ENCODE assay signal across 8 mouse cellular contexts in genomic region chr10:94462386-94463064, GRCm38 (mm10).
DNase-seq lines count a peak whose midpoint lies in the region; ATAC-seq and TF ChIP-seq lines count a peak whose summit lies in the region.

No protein-coding gene starts in this region.

- H3K9ac ChIP-seq in heart, embryonic 13.5 days = no peak overlapping the region
- H3K9ac ChIP-seq in forebrain, embryonic 11.5 days (ENCODE audit: low read length) = no peak overlapping the region

- TF ChIP-seq POLR2A in cerebellum, adult 2 months (IDR thresholded peaks at IDR 0.05; ENCODE audit: borderline replicate concordance, insufficient read depth, low read length) = no peak

- peaks cover 63% of the 10 kb centered on the region for H3K4me1 ChIP-seq in heart, embryonic 13.5 days
- H3K4me1 ChIP-seq in forebrain, embryonic 11.5 days (replicated peaks; ENCODE audit: control insufficient read depth, insufficient read depth, low read length) = no peaks in the 10 kb centered on the region
- no peaks in the 10 kb centered on the region; the same call in 1 of the 2 replicates for H3K4me1 ChIP-seq in cerebellum, adult 2 months (ENCODE audit: control insufficient read depth, insufficient read depth, low read length)

- no peak overlapping the region for H3K4me3 ChIP-seq in heart, embryonic 13.5 days
- H3K4me3 ChIP-seq in forebrain, embryonic 11.5 days (ENCODE audit: low read depth, low read length) = no peak overlapping the region
- no peak overlapping the region for H3K4me3 ChIP-seq in cerebellum, adult 2 months (replicated peaks; ENCODE audit: insufficient read depth, low read depth, low read length)

- peak overlapping the region; percentile 70 for H3K27ac ChIP-seq in heart, embryonic 13.5 days (replicated peaks)
- H3K27ac ChIP-seq in forebrain, embryonic 11.5 days (ENCODE audit: low read depth, low read length) = no peak overlapping the region
- H3K27ac ChIP-seq in cerebellum, adult 2 months (ENCODE audit: insufficient read depth, low read length) = no peak overlapping the region

- H3K27me3 ChIP-seq in heart, embryonic 13.5 days (replicated peaks) = no peaks in the 10 kb centered on the region
- H3K27me3 ChIP-seq in forebrain, embryonic 11.5 days (ENCODE audit: control insufficient read depth, insufficient read depth, low read length) = no peaks in the 10 kb centered on the region
- H3K27me3 ChIP-seq in cerebellum, adult 2 months (ENCODE audit: control insufficient read depth, insufficient read depth, low read length) = no peaks in the 10 kb centered on the region

- DNase-seq in urinary bladder, adult 18-20 months (ENCODE audit: low spot score in 2 of 2) = peak; percentile 38 to 66
- DNase-seq in urinary bladder, adult 2 months (ENCODE audit: low spot score) = no peak
- peak; percentile 88 to 93 for DNase-seq in kidney, postnatal 4 days
- peak; percentile 67 for DNase-seq in testis, postnatal 14 days (ENCODE audit: low spot score)
- no peak for DNase-seq in forebrain, embryonic 11.5 days (ENCODE audit: low spot score)
- DNase-seq in cerebellum, adult 2 months = no peak
- DNase-seq in thymus, postnatal 25 days = no peak

- H3K9me3 ChIP-seq in heart, embryonic 13.5 days = no peaks in the 10 kb centered on the region
- no peaks in the 10 kb centered on the region for H3K9me3 ChIP-seq in forebrain, embryonic 11.5 days (ENCODE audit: control insufficient read depth, low read length)

- no peaks in the 10 kb centered on the region for H3K36me3 ChIP-seq in heart, embryonic 13.5 days
- H3K36me3 ChIP-seq in forebrain, embryonic 11.5 days (ENCODE audit: control insufficient read depth, insufficient read depth, low read length) = no peaks in the 10 kb centered on the region

- TF ChIP-seq CTCF in cerebellum, adult 2 months (IDR thresholded peaks at IDR 0.05; ENCODE audit: borderline replicate concordance, insufficient read depth, low read depth, low read length) = no peak

- H3K4me2 ChIP-seq in heart, embryonic 13.5 days = peak overlapping the region; percentile 15
- H3K4me2 ChIP-seq in forebrain, embryonic 11.5 days (ENCODE audit: low read depth, low read length, severe bottlenecking) = no peak overlapping the region

- no peak for ATAC-seq in heart, embryonic 13.5 days (ENCODE audit: extremely low read depth, insufficient number of reproducible peaks, low FRiP score, low TSS enrichment)
- no peak for ATAC-seq in forebrain, embryonic 11.5 days (replicated peaks; ENCODE audit: low FRiP score)

- WGBS in heart, embryonic 13.5 days = 37% methylated on average over 15 of the region's 15 CpGs
- WGBS in forebrain, embryonic 11.5 days = 79% methylated on average over 15 of the region's 15 CpGs
- 41% methylated on average over 15 of the region's 15 CpGs for WGBS in cerebellum, adult 2 months

Comparison
In these comparisons a context has a peak if more than half of its experiments do, and no peak if none do; other contexts are left out.
1. DNase-seq: peak in urinary bladder, adult 18-20 months (2 of 2), kidney, postnatal 4 days (2 of 2) and testis, postnatal 14 days (single experiment); none in urinary bladder, adult 2 months (single experiment), forebrain, embryonic 11.5 days (single experiment), cerebellum, adult 2 months (0 of 2) and thymus, postnatal 25 days (single experiment).